Mouse (Mus musculus) limb, embryonic 13.5 days (tissue): ENCODE data around the gene Casp7. TPM values are rescaled to one million over a fixed set of nuclear protein-coding genes. Genes with fewer than 3 reads are reported as not detected.
A peak's percentile ranks its signal among the peaks of the same experiment; 100 is the strongest.

ENCODE experiments used
- ATAC-seq: fragments of 200-750 bp; cut with Nextera tagmentation; 2 replicates; pipeline ENCODE4 v1.8.0; 2017; ENCODE audit warnings: low read depth, moderate number of reproducible peaks, moderate TSS enrichment; ENCODE audit not compliant: low FRiP score
- H3K27ac ChIP-seq: fragments of 300-500 bp; sonication (generic); 2 replicates; pipeline ENCODE4 v1.5.1; 2015; ENCODE audit warnings: inconsistent platforms, mild to moderate bottlenecking, moderate library complexity
- H3K27me3 ChIP-seq: fragments of 300-500 bp; sonication (generic); 2 replicates; pipeline ENCODE4 v1.6.1; 2015; ENCODE audit warnings: mild to moderate bottlenecking, inconsistent platforms
- H3K36me3 ChIP-seq: fragments of 300-500 bp; sonication (generic); 2 replicates; pipeline ENCODE4 v1.6.1; 2015; ENCODE audit warnings: inconsistent platforms, mild to moderate bottlenecking, moderate library complexity
- H3K4me1 ChIP-seq: fragments of 300-500 bp; sonication (generic); 2 replicates; pipeline ENCODE4 v1.6.1; 2015; ENCODE audit warnings: inconsistent platforms
- H3K4me2 ChIP-seq: fragments of 300-500 bp; sonication (generic); replicated peaks from 2 replicates; pipeline ENCODE4 v1.6.1; 2015; ENCODE audit warnings: inconsistent platforms, mild to moderate bottlenecking, moderate library complexity
- H3K4me3 ChIP-seq: fragments of 300-500 bp; sonication (generic); 2 replicates; pipeline ENCODE4 v1.5.1; 2015; ENCODE audit warnings: moderate library complexity, mild to moderate bottlenecking, inconsistent platforms
- H3K9ac ChIP-seq: fragments of 300-500 bp; sonication (generic); 2 replicates; pipeline ENCODE4 v1.6.1; 2015; ENCODE audit warnings: mild to moderate bottlenecking, inconsistent platforms
- H3K9me3 ChIP-seq: fragments of 300-500 bp; sonication (generic); 2 replicates; pipeline ENCODE4 v1.6.1; 2016; ENCODE audit warnings: inconsistent platforms
- WGBS: fragments of 180-500 bp; shearing (Covaris S2); methylation state at CpG from one replicate; pipeline ENCODE4 v1.1.7; 2015; 5-methylcytosine and 5-hydroxymethylcytosine counted together
- polyA plus RNA-seq: library from polyadenylated mRNA; unstranded; fragments of >200 nt; fragmentation: Nextera tagmentation; extraction: Ambion mirVana; gene quantifications from 2 replicates; pipeline ENCODE4 v1.2.1, GENCODE M21; 2015

Gene Casp7
- polyA plus RNA-seq, 1 experiment from 2014 or later = 29.3 TPM

DNA sequence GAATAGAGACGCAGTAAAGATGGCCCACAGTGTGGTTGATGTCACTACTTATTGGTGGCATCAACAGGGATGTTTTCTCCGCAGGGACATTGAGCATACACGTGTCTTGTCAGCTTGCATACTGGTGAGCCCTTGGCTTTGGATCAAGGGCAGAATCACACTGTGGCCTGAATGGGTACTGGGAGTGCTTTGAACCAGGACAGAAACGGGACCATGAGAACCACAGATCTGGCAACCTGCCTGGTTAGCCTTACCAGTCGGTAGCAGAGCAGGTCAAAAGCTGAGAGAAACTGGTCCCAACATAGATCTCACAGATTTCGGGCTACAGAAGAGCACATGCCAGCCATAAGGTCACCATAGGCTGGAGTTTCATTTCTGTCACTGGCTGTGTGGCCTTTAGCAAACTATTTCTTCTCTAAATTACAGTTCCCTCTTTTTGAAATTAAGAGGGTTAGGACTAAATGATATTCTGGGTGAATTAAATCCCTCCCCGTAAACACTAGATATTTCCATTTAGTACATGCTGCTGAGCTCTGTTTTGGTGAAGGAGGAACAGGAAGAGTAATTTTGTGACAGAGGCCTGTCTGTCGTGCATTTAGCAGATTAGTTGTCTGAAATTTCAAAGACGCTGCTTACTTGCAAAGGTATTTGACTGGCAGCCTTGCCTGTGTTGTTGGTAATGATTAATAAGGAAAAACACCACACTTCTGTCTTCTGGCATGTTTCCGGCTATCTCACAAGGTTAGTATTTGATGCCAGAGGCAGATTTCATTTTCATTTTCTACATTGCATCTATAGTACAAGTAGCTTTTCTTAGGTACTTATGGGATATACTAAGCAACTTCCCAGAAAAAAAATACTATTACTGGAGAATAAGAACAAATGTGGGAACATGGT lies 62.5 kb downstream of the Casp7 start:
- H3K27ac ChIP-seq = no peak overlapping the region
- peaks cover 15% of the 10 kb centered on the region for H3K4me1 ChIP-seq
- no peak overlapping the region for H3K9ac ChIP-seq
- no peak overlapping the region for H3K4me3 ChIP-seq
- WGBS = 83% methylated on average over 10 of the region's 10 CpGs
- no peaks in the 10 kb centered on the region for H3K27me3 ChIP-seq
- no peak overlapping the region for H3K4me2 ChIP-seq
- H3K9me3 ChIP-seq = no peaks in the 10 kb centered on the region
- H3K36me3 ChIP-seq = no peaks in the 10 kb centered on the region
- ATAC-seq = no peak

DNA sequence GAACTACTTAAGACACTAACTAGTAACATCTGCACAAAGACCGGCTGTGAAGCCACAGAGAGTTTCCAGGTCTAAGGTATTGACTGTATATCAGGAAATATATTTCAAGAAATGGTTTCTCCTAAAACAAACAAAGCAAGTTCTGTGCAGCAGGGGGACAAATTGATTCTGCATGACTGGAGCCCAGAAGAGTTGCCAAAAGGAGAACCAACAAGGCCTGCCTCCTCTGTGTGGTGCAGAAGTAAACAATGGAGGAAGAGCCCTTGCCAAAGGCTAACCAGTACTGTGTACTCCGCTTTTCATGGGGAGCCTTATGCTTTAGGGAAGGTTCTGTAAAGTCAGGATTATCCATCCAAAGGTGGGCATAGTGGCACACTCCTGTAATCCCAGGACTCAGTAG lies 63.3 kb downstream of the Casp7 start:
- Histone ChIP-seq H3K9me3 (no peaks in the 10 kb centered on the region), H3K4me3 (no peak overlapping the region), H3K27ac (no peak overlapping the region), H3K27me3 (no peaks in the 10 kb centered on the region), H3K36me3 (no peaks in the 10 kb centered on the region), H3K4me2 (no peak overlapping the region), H3K9ac (no peak overlapping the region), H3K4me1 (peaks cover 15% of the 10 kb centered on the region)
- ATAC-seq = no peak
- 59% methylated on average over 2 of the region's 2 CpGs for WGBS

DNA sequence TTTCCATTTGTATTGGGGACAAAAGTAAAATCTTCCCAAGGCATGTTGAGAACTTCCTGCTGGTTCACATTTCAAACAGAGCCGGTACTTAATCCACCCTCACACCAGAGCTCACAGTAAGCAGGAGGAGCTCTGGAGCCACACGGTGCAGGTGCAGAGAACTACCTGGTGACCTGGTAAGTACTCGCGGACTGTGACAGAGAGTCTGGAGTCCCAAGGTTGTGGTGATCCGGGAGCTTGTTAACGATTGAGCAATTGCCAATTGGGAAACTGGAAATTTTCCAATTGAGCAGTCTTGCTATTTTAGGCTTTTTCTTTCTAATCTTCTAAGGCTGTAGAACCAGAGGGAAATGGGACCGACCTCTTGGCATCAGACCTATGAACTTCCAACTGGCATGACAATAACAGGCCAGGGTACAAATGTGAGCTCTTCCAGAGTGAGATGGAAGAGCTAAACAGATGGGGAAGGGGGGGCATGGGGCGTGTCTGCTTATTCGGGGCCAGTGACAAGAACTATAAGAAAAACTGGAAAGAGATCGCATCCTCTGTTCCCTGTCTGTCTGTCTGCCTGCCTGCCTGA lies 64.7 kb downstream of the Casp7 start, which contains the start of gene Plekhs1:
Gene Plekhs1 (plus strand): TSS at position 119 of the 580 bp plus-strand sequence.
- no peaks in the 10 kb centered on the region for H3K36me3 ChIP-seq
- H3K9ac ChIP-seq = no peak within 1 kb of the TSS
- 59% methylated on average over 10 of the region's 10 CpGs for WGBS
- H3K4me3 ChIP-seq = no peak within 1 kb of the TSS
- no peak within 1 kb of the TSS for H3K4me2 ChIP-seq
- H3K27me3 ChIP-seq = no peaks in the 10 kb centered on the region
- H3K27ac ChIP-seq = no peak within 1 kb of the TSS
- H3K9me3 ChIP-seq = no peaks in the 10 kb centered on the region
- no peak for ATAC-seq
- H3K4me1 ChIP-seq = peaks cover 15% of the 10 kb centered on the region

DNA sequence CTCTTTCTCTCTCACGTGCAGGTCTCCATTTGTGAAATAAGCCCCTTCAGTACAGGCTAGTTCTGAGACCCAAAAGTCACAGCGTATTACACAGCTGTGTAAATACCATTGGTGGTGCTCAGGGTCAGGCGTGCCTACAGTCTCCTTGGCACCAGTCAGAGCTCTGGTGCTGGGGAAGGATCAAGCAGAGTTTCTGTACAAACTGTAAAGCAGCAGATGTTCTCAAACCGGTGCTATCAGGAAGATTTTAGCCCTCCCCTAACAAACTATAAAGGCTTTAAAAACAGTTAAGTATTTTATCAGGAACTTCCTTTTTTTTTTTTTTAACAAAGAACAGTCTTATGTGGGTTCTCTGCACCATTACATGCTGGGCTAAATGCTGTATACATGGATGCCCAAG lies 65.9 kb downstream of the Casp7 start:
- Histone ChIP-seq H3K4me2 (no peak overlapping the region), H3K9ac (no peak overlapping the region), H3K36me3 (no peaks in the 10 kb centered on the region), H3K4me3 (no peak overlapping the region), H3K27ac (no peak overlapping the region), H3K9me3 (no peaks in the 10 kb centered on the region), H3K4me1 (peaks cover 7% of the 10 kb centered on the region), H3K27me3 (no peaks in the 10 kb centered on the region)
- ATAC-seq = no peak
- 65% methylated on average over 4 of the region's 4 CpGs for WGBS

DNA sequence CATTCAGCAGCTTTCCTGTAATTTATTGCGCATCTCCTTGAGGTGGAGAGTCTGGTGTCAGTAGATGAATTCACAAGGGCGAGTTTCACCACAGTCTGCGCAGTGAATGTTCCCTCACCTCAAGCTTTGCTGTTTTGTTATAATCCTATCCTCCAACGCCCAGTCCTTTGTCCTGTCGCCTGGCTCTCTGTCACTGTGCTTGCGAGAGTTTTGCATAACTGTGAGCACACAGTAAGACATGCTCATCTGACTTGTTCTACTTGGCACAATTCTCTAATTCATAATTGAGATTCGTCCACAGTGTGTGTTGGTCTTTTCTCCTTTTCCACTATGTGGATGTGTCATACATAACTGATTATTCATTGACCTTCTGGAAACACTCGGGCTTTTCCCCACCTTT lies 69.6 kb downstream of the Casp7 start:
- no peak overlapping the region for H3K4me2 ChIP-seq
- no peak overlapping the region for H3K4me3 ChIP-seq
- H3K27me3 ChIP-seq = no peaks in the 10 kb centered on the region
- H3K27ac ChIP-seq = no peak overlapping the region
- H3K9me3 ChIP-seq = no peaks in the 10 kb centered on the region
- ATAC-seq = no peak
- H3K36me3 ChIP-seq = no peaks in the 10 kb centered on the region
- 86% methylated on average over 8 of the region's 8 CpGs for WGBS
- H3K9ac ChIP-seq = no peak overlapping the region
- H3K4me1 ChIP-seq = peaks cover 4% of the 10 kb centered on the region; the same call in 1 of the 2 replicates

DNA sequence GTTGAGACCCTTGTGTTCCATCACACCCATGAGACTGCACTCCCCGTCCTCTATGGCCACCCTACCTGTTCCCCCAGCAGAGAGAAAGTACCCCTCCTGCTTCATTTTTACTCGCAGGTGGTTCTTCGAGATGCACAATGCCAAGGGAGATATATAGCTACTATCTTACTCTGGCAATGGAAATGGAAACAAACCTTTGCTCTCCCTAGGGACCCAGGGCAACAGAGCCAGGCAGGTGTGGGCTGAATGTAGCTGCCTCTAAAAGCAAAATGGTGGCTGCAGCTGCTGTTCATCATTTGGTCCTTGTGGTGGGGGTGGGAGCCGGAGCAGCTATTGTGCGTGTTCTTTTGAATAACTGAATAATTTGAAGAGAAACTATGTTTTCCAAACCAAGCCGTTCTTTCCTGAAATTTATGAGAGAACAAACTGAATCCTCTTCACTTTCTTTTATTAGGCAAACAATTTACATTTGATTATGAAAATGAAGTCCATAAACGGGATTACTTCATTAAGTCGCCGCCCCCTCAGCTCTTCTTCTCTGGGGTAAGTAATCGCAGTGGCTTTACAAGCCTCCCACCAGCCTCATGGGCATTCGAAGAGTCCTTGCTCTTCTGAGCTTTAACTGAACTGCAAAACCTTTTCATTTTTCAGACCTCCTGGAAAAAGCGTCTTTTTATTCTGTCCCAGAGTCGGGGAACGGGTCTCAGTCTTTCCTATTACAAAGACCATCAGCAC lies 73.5 kb downstream of the Casp7 start:
- H3K4me2 ChIP-seq = no peak overlapping the region
- no peaks in the 10 kb centered on the region for H3K9me3 ChIP-seq
- H3K4me1 ChIP-seq = peaks cover 14% of the 10 kb centered on the region
- WGBS = 83% methylated on average over 14 of the region's 14 CpGs
- H3K27ac ChIP-seq = no peak overlapping the region
- H3K9ac ChIP-seq = no peak overlapping the region
- H3K27me3 ChIP-seq = no peaks in the 10 kb centered on the region
- no peak for ATAC-seq
- H3K4me3 ChIP-seq = no peak overlapping the region
- H3K36me3 ChIP-seq = no peaks in the 10 kb centered on the region

DNA sequence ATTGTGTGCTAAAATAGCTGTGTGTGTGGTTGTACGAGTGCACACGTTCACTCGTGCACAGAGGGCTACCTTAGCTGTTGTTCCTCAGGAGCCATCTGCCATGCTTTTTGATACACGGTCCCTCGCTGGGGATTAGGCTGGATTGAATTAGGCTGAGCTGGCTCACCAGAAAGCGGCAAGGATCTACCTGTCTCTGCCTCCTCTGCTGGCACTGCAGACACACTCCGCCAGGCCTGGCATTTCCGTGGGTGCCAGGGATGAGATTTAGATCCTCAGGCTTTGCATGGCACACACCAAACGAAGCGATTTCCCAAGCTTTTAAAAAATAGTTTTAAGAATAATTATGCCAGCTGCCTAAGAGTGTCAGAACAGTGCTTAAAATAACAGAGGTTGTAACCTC lies 75.0 kb downstream of the Casp7 start:
- 78% methylated on average over 10 of the region's 10 CpGs for WGBS
- H3K4me1 ChIP-seq = peaks cover 14% of the 10 kb centered on the region
- H3K4me3 ChIP-seq = no peak overlapping the region
- no peaks in the 10 kb centered on the region for H3K27me3 ChIP-seq
- no peaks in the 10 kb centered on the region for H3K9me3 ChIP-seq
- H3K27ac ChIP-seq = no peak overlapping the region
- no peaks in the 10 kb centered on the region for H3K36me3 ChIP-seq
- no peak for ATAC-seq
- H3K4me2 ChIP-seq = no peak overlapping the region
- no peak overlapping the region for H3K9ac ChIP-seq

- WGBS = 62% methylated on average over 19 of the region's 19 CpGs
- Histone ChIP-seq H3K27ac (no peak overlapping the region), H3K4me3 (no peak overlapping the region), H3K4me2 (peak overlapping the region; percentile 14; the same call in 1 of the 2 replicates), H3K9me3 (no peaks in the 10 kb centered on the region), H3K9ac (no peak overlapping the region), H3K27me3 (no peaks in the 10 kb centered on the region), H3K4me1 (peaks cover 14% of the 10 kb centered on the region), H3K36me3 (no peaks in the 10 kb centered on the region)
- ATAC-seq = no peak
Measured at GRCm38 (mm10) chr19:56474869-56475550, 78.1 kb downstream of the Casp7 start.

DNA sequence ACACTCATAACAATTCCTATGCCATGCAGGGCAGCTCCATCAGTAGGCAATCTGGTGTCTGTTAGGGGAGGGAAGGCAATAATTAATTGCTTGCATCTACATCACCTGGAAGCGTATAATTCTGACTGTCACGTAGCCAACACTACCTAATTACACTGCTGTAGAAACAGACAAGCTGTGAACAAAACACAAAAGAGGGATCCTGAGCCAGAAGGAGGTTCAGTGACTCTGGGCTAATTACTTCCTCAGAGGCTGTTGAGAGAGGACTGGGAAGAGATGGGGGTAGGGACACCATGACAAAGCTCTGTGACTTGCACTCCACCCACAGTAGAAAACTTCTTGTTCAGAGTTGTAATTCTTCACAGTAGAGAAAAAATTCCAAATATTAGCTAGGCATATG lies 79.6 kb downstream of the Casp7 start:
- 30% methylated on average over 2 of the region's 2 CpGs for WGBS
- H3K4me3 ChIP-seq = no peak overlapping the region
- ATAC-seq = no peak

DNA sequence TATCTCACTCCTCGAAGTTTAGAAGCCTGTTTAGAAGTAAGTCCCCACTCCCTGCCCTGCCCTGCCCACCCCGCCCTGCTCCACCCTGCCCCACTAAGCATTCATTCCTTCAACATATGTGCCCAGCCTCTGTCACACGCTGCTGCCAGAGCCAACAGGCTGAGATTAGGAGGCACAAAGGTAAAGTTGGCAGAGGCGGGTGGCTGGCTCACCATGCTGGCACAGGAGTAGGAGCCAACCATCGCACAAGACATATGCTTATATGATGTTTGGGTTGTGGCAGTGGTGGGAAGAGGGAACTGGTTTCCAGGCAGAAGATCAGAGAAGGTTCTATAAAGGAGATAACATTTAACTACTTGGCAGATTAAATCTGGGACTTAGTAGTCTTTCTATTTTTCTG lies 80.3 kb downstream of the Casp7 start:
- Histone ChIP-seq H3K27me3 (no peaks in the 10 kb centered on the region), H3K27ac (no peak overlapping the region), H3K9ac (no peak overlapping the region), H3K4me2 (no peak overlapping the region), H3K4me3 (no peak overlapping the region), H3K9me3 (no peaks in the 10 kb centered on the region), H3K36me3 (no peaks in the 10 kb centered on the region), H3K4me1 (peaks cover 14% of the 10 kb centered on the region)
- ATAC-seq = no peak
- WGBS = 84% methylated on average over 5 of the region's 5 CpGs

More for the DNA sequence above, 79.6 kb downstream of the Casp7 start:
- Histone ChIP-seq H3K4me1 (peaks cover 14% of the 10 kb centered on the region), H3K27ac (no peak overlapping the region), H3K27me3 (no peaks in the 10 kb centered on the region), H3K9ac (no peak overlapping the region), H3K36me3 (no peaks in the 10 kb centered on the region), H3K4me2 (no peak overlapping the region), H3K9me3 (no peaks in the 10 kb centered on the region)

GRCm38 (mm10) chr19:56477832-56478231 lies 80.9 kb downstream of the Casp7 start:
- WGBS = 77% methylated on average over 3 of the region's 3 CpGs
- H3K9me3 ChIP-seq = no peaks in the 10 kb centered on the region
- no peak overlapping the region for H3K4me2 ChIP-seq
- H3K36me3 ChIP-seq = no peaks in the 10 kb centered on the region
- H3K9ac ChIP-seq = no peak overlapping the region
- peaks cover 10% of the 10 kb centered on the region for H3K4me1 ChIP-seq
- H3K27me3 ChIP-seq = no peaks in the 10 kb centered on the region
- ATAC-seq = no peak
- no peak overlapping the region for H3K4me3 ChIP-seq
- no peak overlapping the region for H3K27ac ChIP-seq
